ENCODE assay signal across 29 mouse cellular contexts in genomic region chr13:113875724-113876123, GRCm38 (mm10).
DNase-seq lines count a peak whose midpoint lies in the region; ATAC-seq and TF ChIP-seq lines count a peak whose summit lies in the region.
"Had no signal": no experiment of that assay in that cellular context is flagged by ENCODE, and none has a peak within 500 bp of the region (broad histone marks: within the 10 kb centered on the region; RNA-seq: fewer than 3 reads in every experiment).

No protein-coding gene starts in this region.

- H3K9ac ChIP-seq in liver, adult 2 months (ENCODE audit: low read depth, low read length) = no peak overlapping the region
- H3K9ac ChIP-seq in liver, embryonic 12.5 days = no peak overlapping the region
- no peak overlapping the region for H3K9ac ChIP-seq in midbrain, embryonic 11.5 days (ENCODE audit: low read length)
- H3K9ac ChIP-seq in midbrain, embryonic 16.5 days (ENCODE audit: low read depth, low read length) = no peak overlapping the region
- H3K9ac ChIP-seq: forebrain, embryonic 13.5 days; heart, embryonic 12.5 days; heart, embryonic 15.5 days; hindbrain, embryonic 14.5 days had no signal

- H3K27me3 ChIP-seq in liver, adult 2 months (ENCODE audit: control insufficient read depth, insufficient read depth, low read length) = no peaks in the 10 kb centered on the region
- no peaks in the 10 kb centered on the region for H3K27me3 ChIP-seq in liver, embryonic 12.5 days (replicated peaks)
- no peaks in the 10 kb centered on the region for H3K27me3 ChIP-seq in midbrain, embryonic 11.5 days (ENCODE audit: control insufficient read depth, insufficient read depth, low read length)
- no peaks in the 10 kb centered on the region for H3K27me3 ChIP-seq in midbrain, embryonic 16.5 days (ENCODE audit: control insufficient read depth, insufficient read depth, low read depth, low read length)
- no peaks in the 10 kb centered on the region for H3K27me3 ChIP-seq in limb, embryonic 10.5 days (ENCODE audit: low read depth, poor library complexity, severe bottlenecking)
- H3K27me3 ChIP-seq: CH12.LX; forebrain, embryonic 13.5 days; heart, embryonic 12.5 days; heart, embryonic 15.5 days had no signal

- peaks cover 6% of the 10 kb centered on the region; the same call in 1 of the 2 replicates for H3K79me2 ChIP-seq in liver, adult 2 months (ENCODE audit: control insufficient read depth, insufficient read depth, low read length)

- TF ChIP-seq POLR2A in liver, adult 2 months (IDR thresholded peaks at IDR 0.05; ENCODE audit: extremely low read depth, insufficient read depth, low read length) = no peak

- intact Hi-C loops in left cerebral cortex, postnatal 14 days (cut with DNase I) = loop anchor here (2.0 to 5.0 kb wide), 3 partner anchors 582 to 917 kb away; partner anchors contain the start of gene Fst

- DNase-seq in liver, adult 2 months (ENCODE audit: extremely low read depth, low read depth, low spot score) = peak; percentile 35
- peak; percentile 77 for DNase-seq in midbrain, embryonic 11.5 days (ENCODE audit: low spot score, missing footprints)
- DNase-seq in limb, embryonic 10.5 days (ENCODE audit: low spot score) = no peak
- DNase-seq in left cerebral cortex, postnatal 14 days (ENCODE audit: low spot score in 2 of 2) = no peak
- DNase-seq in kidney, adult 8-10 months = no peak
- DNase-seq: adrenal gland, adult 8-10 months; adrenal gland, postnatal 25 days; B cell, adult 2 months; cerebellum, adult 11-12 months; cerebellum, adult 8-10 months; cerebellum, postnatal 10 days; cerebellum, postnatal 36 days; gastrocnemius, adult 2 months; gastrocnemius, postnatal 14 days; heart, adult 18-20 months; heart, postnatal 10 days; heart, postnatal 36 days had no signal

- WGBS in liver, adult 2 months = 47% methylated on average over 4 of the region's 4 CpGs
- 43% methylated on average over 4 of the region's 4 CpGs for WGBS in liver, embryonic 12.5 days (ENCODE audit: insufficient replicate concordance)
- WGBS in midbrain, embryonic 11.5 days = 81% methylated on average over 4 of the region's 4 CpGs
- 80% methylated on average over 4 of the region's 4 CpGs for WGBS in midbrain, embryonic 16.5 days
- 91% methylated on average over 4 of the region's 4 CpGs for WGBS in limb, embryonic 10.5 days

- TF ChIP-seq CTCF in liver, adult 2 months (IDR thresholded peaks at IDR 0.05; ENCODE audit: low read depth, low read length) = no peak

- no peak overlapping the region for H3K4me3 ChIP-seq in liver, adult 2 months (ENCODE audit: insufficient read depth, low read depth, low read length)
- H3K4me3 ChIP-seq in liver, embryonic 12.5 days = no peak overlapping the region
- no peak overlapping the region for H3K4me3 ChIP-seq in midbrain, embryonic 11.5 days (ENCODE audit: low read depth, low read length)
- H3K4me3 ChIP-seq in midbrain, embryonic 16.5 days (ENCODE audit: low read depth, low read length) = no peak overlapping the region
- H3K4me3 ChIP-seq in limb, embryonic 10.5 days = no peak overlapping the region
- H3K4me3 ChIP-seq: forebrain, embryonic 10.5 days; forebrain, embryonic 13.5 days; gastrocnemius, adult 2 months; heart, embryonic 12.5 days; heart, embryonic 15.5 days had no signal

- peaks cover under 1% of the 10 kb centered on the region; the same call in 1 of the 2 replicates for H3K4me1 ChIP-seq in liver, adult 2 months (ENCODE audit: control insufficient read depth, insufficient read depth, low read length)
- H3K4me1 ChIP-seq in liver, embryonic 12.5 days = peaks cover 27% of the 10 kb centered on the region
- peaks cover 28% of the 10 kb centered on the region for H3K4me1 ChIP-seq in midbrain, embryonic 11.5 days (ENCODE audit: control insufficient read depth, insufficient read depth, low read length)
- peaks cover 22% of the 10 kb centered on the region for H3K4me1 ChIP-seq in midbrain, embryonic 16.5 days (ENCODE audit: control insufficient read depth, insufficient read depth, low read length)
- H3K4me1 ChIP-seq in limb, embryonic 10.5 days = peaks cover 33% of the 10 kb centered on the region

- no peak overlapping the region for H3K4me2 ChIP-seq in liver, embryonic 12.5 days
- H3K4me2 ChIP-seq in midbrain, embryonic 11.5 days = no peak overlapping the region
- no peak overlapping the region for H3K4me2 ChIP-seq in midbrain, embryonic 16.5 days (ENCODE audit: low read length)
- H3K4me2 ChIP-seq: forebrain, embryonic 13.5 days; heart, embryonic 12.5 days; heart, embryonic 15.5 days; hindbrain, embryonic 14.5 days had no signal

- H3K9me3 ChIP-seq in liver, embryonic 12.5 days (replicated peaks) = no peaks in the 10 kb centered on the region
- no peaks in the 10 kb centered on the region for H3K9me3 ChIP-seq in midbrain, embryonic 11.5 days (ENCODE audit: control insufficient read depth, low read length)
- H3K9me3 ChIP-seq in midbrain, embryonic 16.5 days (replicated peaks; ENCODE audit: control insufficient read depth, low read length, poor library complexity, severe bottlenecking) = no peaks in the 10 kb centered on the region
- no peaks in the 10 kb centered on the region for H3K9me3 ChIP-seq in limb, embryonic 10.5 days (replicated peaks)
- H3K9me3 ChIP-seq: forebrain, embryonic 13.5 days; G1E; heart, embryonic 12.5 days; heart, embryonic 15.5 days had no signal

- no peak for ATAC-seq in liver, embryonic 12.5 days
- ATAC-seq in midbrain, embryonic 11.5 days (ENCODE audit: low FRiP score) = no peak
- ATAC-seq in midbrain, embryonic 16.5 days = no peak
- ATAC-seq in granulocyte monocyte progenitor cell, adult 5-6 weeks (replicated peaks; ENCODE audit: poor library complexity, severe bottlenecking) = peak; percentile 53
- ATAC-seq: forebrain, embryonic 13.5 days; forebrain, embryonic 16.5 days; hindbrain, postnatal 0 days had no signal

- H3K36me3 ChIP-seq in liver, adult 2 months (ENCODE audit: control insufficient read depth, insufficient read depth, low read length) = no peaks in the 10 kb centered on the region
- no peaks in the 10 kb centered on the region for H3K36me3 ChIP-seq in liver, embryonic 12.5 days
- H3K36me3 ChIP-seq in midbrain, embryonic 11.5 days (ENCODE audit: control insufficient read depth, insufficient read depth, low read length) = no peaks in the 10 kb centered on the region
- 0 out of 2 replicates have a peak, but pooled peaks cover 3% of the 10 kb centered on the region for H3K36me3 ChIP-seq in midbrain, embryonic 16.5 days (ENCODE audit: control insufficient read depth, insufficient read depth, low read length)
- H3K36me3 ChIP-seq in limb, embryonic 10.5 days = no peaks in the 10 kb centered on the region
- H3K36me3 ChIP-seq: heart, embryonic 12.5 days; heart, embryonic 15.5 days had no signal

- H3K27ac ChIP-seq in liver, adult 2 months (replicated peaks; ENCODE audit: insufficient read depth, low read depth, low read length) = no peak overlapping the region
- no peak overlapping the region for H3K27ac ChIP-seq in liver, embryonic 12.5 days
- H3K27ac ChIP-seq in midbrain, embryonic 11.5 days (ENCODE audit: low read depth, low read length) = no peak overlapping the region
- no peak overlapping the region for H3K27ac ChIP-seq in midbrain, embryonic 16.5 days (ENCODE audit: low read length)
- no peak overlapping the region for H3K27ac ChIP-seq in limb, embryonic 10.5 days
- H3K27ac ChIP-seq: forebrain, embryonic 13.5 days; gastrocnemius, adult 2 months; heart, embryonic 15.5 days; hindbrain, embryonic 14.5 days; hindbrain, postnatal 0 days had no signal

Comparison
In these comparisons a context has a peak if more than half of its experiments do, and no peak if none do; other contexts are left out.
1. DNase-seq: peak in liver, adult 2 months (single experiment) and midbrain, embryonic 11.5 days (single experiment); none in limb, embryonic 10.5 days (single experiment), left cerebral cortex, postnatal 14 days (0 of 2) and kidney, adult 8-10 months (0 of 2).